Mouse (Mus musculus): Measurements from ENCODE around the gene Krtap13. TPM values are rescaled to one million over a fixed set of nuclear protein-coding genes. Genes with fewer than 3 reads are reported as not detected.

The Krtap13 gene
- polyA plus RNA-seq, 1 experiment = not detected

GRCm38 (mm10) chr16:88728812-88729275 lies 22.6 kb downstream of the Krtap13 start, which contains the start of gene Krtap13-1:
TSS of gene Krtap13-1 (plus strand) at chr16:88728862.
- H3K27me3 ChIP-seq (ENCODE audit: control insufficient read depth, insufficient read depth, low read length) = no peaks in the 10 kb centered on the region
- H3K27ac ChIP-seq (ENCODE audit: insufficient read depth, low read length) = no peak within 1 kb of the TSS
- 14% methylated on average over 4 of the region's 4 CpGs for WGBS
- peak; percentile 12 to 25 for DNase-seq
- no peaks in the 10 kb centered on the region; the same call in 1 of the 2 replicates for H3K4me1 ChIP-seq (ENCODE audit: control insufficient read depth, insufficient read depth, low read length)
- no peak for TF ChIP-seq CTCF (IDR thresholded peaks at IDR 0.05; ENCODE audit: borderline replicate concordance, insufficient read depth, low read depth, low read length)
- TF ChIP-seq POLR2A (IDR thresholded peaks at IDR 0.05; ENCODE audit: borderline replicate concordance, insufficient read depth, low read length) = no peak
- no peak within 1 kb of the TSS for H3K4me3 ChIP-seq (replicated peaks; ENCODE audit: insufficient read depth, low read depth, low read length)

- WGBS = 16% methylated on average over 1 of the region's 1 CpGs
- Histone ChIP-seq H3K4me1 (ENCODE audit: control insufficient read depth, insufficient read depth, low read length) (no peaks in the 10 kb centered on the region), H3K4me3 (replicated peaks; ENCODE audit: insufficient read depth, low read depth, low read length) (no peak overlapping the region), H3K27me3 (ENCODE audit: control insufficient read depth, insufficient read depth, low read length) (no peaks in the 10 kb centered on the region), H3K27ac (ENCODE audit: insufficient read depth, low read length) (no peak overlapping the region)
- TF ChIP-seq CTCF (IDR thresholded peaks at IDR 0.05; ENCODE audit: borderline replicate concordance, insufficient read depth, low read depth, low read length) (no peak), POLR2A (IDR thresholded peaks at IDR 0.05; ENCODE audit: borderline replicate concordance, insufficient read depth, low read length) (no peak)
- DNase-seq = no peak
Measured at GRCm38 (mm10) chr16:88720031-88720430, 31.4 kb downstream of the Krtap13 start.

- DNase-seq = no peak
- H3K4me3 ChIP-seq (replicated peaks; ENCODE audit: insufficient read depth, low read depth, low read length) = no peak overlapping the region
- no peaks in the 10 kb centered on the region for H3K4me1 ChIP-seq (ENCODE audit: control insufficient read depth, insufficient read depth, low read length)
- no peaks in the 10 kb centered on the region for H3K27me3 ChIP-seq (ENCODE audit: control insufficient read depth, insufficient read depth, low read length)
- TF ChIP-seq CTCF (IDR thresholded peaks at IDR 0.05; ENCODE audit: borderline replicate concordance, insufficient read depth, low read depth, low read length) = no peak
- TF ChIP-seq POLR2A (IDR thresholded peaks at IDR 0.05; ENCODE audit: borderline replicate concordance, insufficient read depth, low read length) = no peak
- no peak overlapping the region for H3K27ac ChIP-seq (ENCODE audit: insufficient read depth, low read length)
Measured at GRCm38 (mm10) chr16:88716549-88716948, 34.9 kb downstream of the Krtap13 start.

- Histone ChIP-seq H3K27me3 (ENCODE audit: control insufficient read depth, insufficient read depth, low read length) (no peaks in the 10 kb centered on the region), H3K4me1 (ENCODE audit: control insufficient read depth, insufficient read depth, low read length) (no peaks in the 10 kb centered on the region; the same call in 1 of the 2 replicates), H3K27ac (ENCODE audit: insufficient read depth, low read length) (no peak overlapping the region), H3K4me3 (replicated peaks; ENCODE audit: insufficient read depth, low read depth, low read length) (no peak overlapping the region)
- no peak for DNase-seq
- TF ChIP-seq POLR2A (IDR thresholded peaks at IDR 0.05; ENCODE audit: borderline replicate concordance, insufficient read depth, low read length) (no peak), CTCF (IDR thresholded peaks at IDR 0.05; ENCODE audit: borderline replicate concordance, insufficient read depth, low read depth, low read length) (peak; percentile 3; the same call in 1 of the 2 replicates)
- WGBS = 85% methylated on average over 6 of the region's 6 CpGs
Measured at GRCm38 (mm10) chr16:88711245-88711644, 40.2 kb downstream of the Krtap13 start.

- Histone ChIP-seq H3K4me3 (replicated peaks; ENCODE audit: insufficient read depth, low read depth, low read length) (no peak overlapping the region), H3K4me1 (ENCODE audit: control insufficient read depth, insufficient read depth, low read length) (no peaks in the 10 kb centered on the region; the same call in 1 of the 2 replicates), H3K27me3 (ENCODE audit: control insufficient read depth, insufficient read depth, low read length) (no peaks in the 10 kb centered on the region), H3K27ac (ENCODE audit: insufficient read depth, low read length) (no peak overlapping the region)
- DNase-seq = no peak
- 75% methylated on average over 4 of the region's 4 CpGs for WGBS
- no peak for TF ChIP-seq CTCF (IDR thresholded peaks at IDR 0.05; ENCODE audit: borderline replicate concordance, insufficient read depth, low read depth, low read length)
- no peak for TF ChIP-seq POLR2A (IDR thresholded peaks at IDR 0.05; ENCODE audit: borderline replicate concordance, insufficient read depth, low read length)
Measured at GRCm38 (mm10) chr16:88710757-88711156, 40.7 kb downstream of the Krtap13 start.

GRCm38 (mm10) chr16:88707496-88708012 lies 43.9 kb downstream of the Krtap13 start, which contains the start of gene 2310061N02Rik:
TSS of gene 2310061N02Rik (minus strand) at chr16:88707962.
- Histone ChIP-seq H3K27me3 (ENCODE audit: control insufficient read depth, insufficient read depth, low read length) (no peaks in the 10 kb centered on the region), H3K27ac (ENCODE audit: insufficient read depth, low read length) (no peak within 1 kb of the TSS), H3K4me3 (replicated peaks; ENCODE audit: insufficient read depth, low read depth, low read length) (no peak within 1 kb of the TSS), H3K4me1 (ENCODE audit: control insufficient read depth, insufficient read depth, low read length) (no peaks in the 10 kb centered on the region; the same call in 1 of the 2 replicates)
- WGBS = 15% methylated on average over 10 of the region's 10 CpGs
- DNase-seq = peak; percentile 15 to 36
- TF ChIP-seq POLR2A (IDR thresholded peaks at IDR 0.05; ENCODE audit: borderline replicate concordance, insufficient read depth, low read length) (no peak), CTCF (IDR thresholded peaks at IDR 0.05; ENCODE audit: borderline replicate concordance, insufficient read depth, low read depth, low read length) (no peak)

- Histone ChIP-seq H3K4me3 (replicated peaks; ENCODE audit: insufficient read depth, low read depth, low read length) (no peak overlapping the region), H3K4me1 (ENCODE audit: control insufficient read depth, insufficient read depth, low read length) (no peaks in the 10 kb centered on the region), H3K27ac (ENCODE audit: insufficient read depth, low read length) (no peak overlapping the region), H3K27me3 (ENCODE audit: control insufficient read depth, insufficient read depth, low read length) (no peaks in the 10 kb centered on the region)
- 46% methylated on average over 4 of the region's 4 CpGs for WGBS
- DNase-seq = no peak
- TF ChIP-seq POLR2A (IDR thresholded peaks at IDR 0.05; ENCODE audit: borderline replicate concordance, insufficient read depth, low read length) = no peak
- no peak for TF ChIP-seq CTCF (IDR thresholded peaks at IDR 0.05; ENCODE audit: borderline replicate concordance, insufficient read depth, low read depth, low read length)
Measured at GRCm38 (mm10) chr16:88701072-88701864, 50.2 kb downstream of the Krtap13 start.

Other genes starting within 250 kb of the Krtap13 start
- 0.08 and 0.14 TPM in 2 replicates for gene Cldn17, start 244.7 kb downstream of the Krtap13 start, polyA plus RNA-seq (2012; rRNA removed)
- not detected in 2 replicates for gene Cldn8, start 188.5 kb downstream of the Krtap13 start, polyA plus RNA-seq (2012; rRNA removed)
- not detected in 2 replicates for gene Krtap24-1, start 139.4 kb downstream of the Krtap13 start, polyA plus RNA-seq (2012; rRNA removed)
- not detected in 2 replicates for gene 2310079G19Rik, start 124.0 kb downstream of the Krtap13 start, polyA plus RNA-seq (2012; rRNA removed)
- not detected in 2 replicates for gene Krtap26-1, start 103.8 kb downstream of the Krtap13 start, polyA plus RNA-seq (2012; rRNA removed)
- gene Krtap27-1, start 80.0 kb downstream of the Krtap13 start, polyA plus RNA-seq (2012; rRNA removed) = not detected in 2 replicates
- not detected in 2 replicates for gene 2310061N02Rik, start 43.7 kb downstream of the Krtap13 start, polyA plus RNA-seq (2012; rRNA removed)
- not detected in 2 replicates for gene Krtap13-1, start 22.8 kb downstream of the Krtap13 start, polyA plus RNA-seq (2012; rRNA removed)
- not detected in 2 replicates for gene 2310034C09Rik, start 7.2 kb upstream of the Krtap13 start, polyA plus RNA-seq (2012; rRNA removed)
- not detected in 2 replicates for gene 2310057N15Rik, start 22.6 kb upstream of the Krtap13 start, polyA plus RNA-seq (2012; rRNA removed)
- gene Gm5965, start 26.3 kb upstream of the Krtap13 start, polyA plus RNA-seq (2012; rRNA removed) = not detected in 2 replicates
- gene Gm20741, start 60.6 kb upstream of the Krtap13 start, polyA plus RNA-seq (2012; rRNA removed) = not detected in 2 replicates
- not detected in 2 replicates for gene Krtap15, start 68.6 kb upstream of the Krtap13 start, polyA plus RNA-seq (2012; rRNA removed)
- gene Krtap14, start 74.5 kb upstream of the Krtap13 start, polyA plus RNA-seq (2012; rRNA removed) = not detected in 2 replicates
- not detected in 2 replicates for gene Krtap19-1, start 117.8 kb upstream of the Krtap13 start, polyA plus RNA-seq (2012; rRNA removed)
- not detected in 2 replicates for gene Krtap19-2, start 122.6 kb upstream of the Krtap13 start, polyA plus RNA-seq (2012; rRNA removed)
- gene Krtap19-3, start 126.4 kb upstream of the Krtap13 start, polyA plus RNA-seq (2012; rRNA removed) = not detected in 2 replicates
- not detected in 2 replicates for gene Krtap19-4, start 133.5 kb upstream of the Krtap13 start, polyA plus RNA-seq (2012; rRNA removed)
- gene Krtap19-5, start 144.8 kb upstream of the Krtap13 start, polyA plus RNA-seq (2012; rRNA removed) = not detected in 2 replicates
- gene Krtap19-9b, start 180.6 kb upstream of the Krtap13 start, polyA plus RNA-seq (2012; rRNA removed) = not detected in 2 replicates
- gene Krtap16-3, start 211.2 kb upstream of the Krtap13 start, polyA plus RNA-seq (2012; rRNA removed) = not detected in 2 replicates

Data from cerebellum, adult 2 months (tissue).